Mouse (Mus musculus) adrenal gland, adult (tissue): ENCODE data around the gene Prim1.
"Not testable (repeated sequence)": the region's sequence is repeated elsewhere in the genome, so short reads cannot be mapped to it uniquely, and the experiment has no call there.

ENCODE experiments used
- DNase-seq, 2 experiments: peaks; one replicate each; pipeline ENCODE4 v3.0.0; 2022 to 2023; ENCODE audit warnings: low spot score in 1 of 2; ENCODE audit not compliant: inconsistent age in 2 of 2

Prim1 gene

DNA sequence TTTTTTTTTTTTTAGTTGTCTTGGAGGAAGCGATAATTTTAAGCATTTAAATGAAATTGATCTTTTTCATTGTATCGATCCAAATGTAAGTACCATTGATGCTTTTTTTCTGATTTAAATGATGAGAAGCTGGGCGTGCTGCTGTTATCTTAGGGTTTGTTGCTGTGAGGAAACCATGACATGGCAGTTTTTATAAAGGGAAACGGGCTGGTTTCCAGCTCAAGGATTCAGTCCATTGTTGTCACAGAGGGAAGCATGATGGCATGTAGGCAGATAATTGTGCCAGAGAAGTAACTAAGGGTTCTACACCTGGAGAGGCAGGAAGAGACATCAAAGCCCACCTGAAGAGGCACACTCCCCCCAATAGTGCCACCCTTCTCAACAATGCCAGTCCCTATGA is 54.2 kb downstream of the Prim1 start:
- DNase-seq: no peak

DNA sequence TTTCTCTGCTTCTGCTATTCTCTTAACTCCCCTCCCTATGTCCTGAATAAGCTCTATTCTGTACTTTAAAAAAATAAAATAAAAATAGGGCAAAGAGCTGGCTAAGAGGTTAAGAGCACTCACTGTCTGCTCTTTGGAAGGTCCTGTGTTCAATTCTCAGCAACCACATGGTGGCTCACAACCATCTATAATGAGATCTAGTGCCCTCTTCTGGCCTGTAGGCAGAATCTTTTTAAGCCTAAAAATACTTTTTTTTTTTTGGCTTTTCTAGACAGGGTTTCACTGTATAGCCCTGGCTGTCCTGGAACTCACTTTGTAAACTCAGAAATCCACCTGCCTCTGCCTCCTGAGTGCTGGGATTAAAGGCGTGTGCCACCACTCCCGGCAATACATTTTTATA is 55.5 kb downstream of the Prim1 start:
- not testable (repeated sequence) for DNase-seq

DNA sequence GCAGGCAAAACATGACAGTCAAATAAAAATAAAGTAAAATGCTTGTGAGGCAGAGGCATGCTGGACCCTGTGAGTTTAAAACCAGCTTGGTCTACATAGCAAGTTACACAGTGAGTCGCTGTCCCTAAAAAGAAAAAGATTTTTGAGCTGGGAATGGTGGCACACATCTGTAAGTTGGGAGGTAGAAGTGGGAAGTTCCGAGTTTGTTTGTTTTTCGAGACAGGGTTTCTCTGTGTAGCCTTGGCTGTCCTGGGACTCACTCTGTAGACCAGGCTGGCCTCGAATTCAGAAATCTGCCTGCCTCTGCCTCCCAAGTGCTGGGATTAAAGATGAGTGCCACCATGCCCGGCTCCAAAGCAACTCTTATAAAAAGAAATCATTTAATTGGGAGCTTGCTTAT is 63.3 kb downstream of the Prim1 start:
- not testable (repeated sequence) for DNase-seq
